ENCODE assay signal across 23 mouse cellular contexts in genomic region chr1:74626076-74626475, GRCm38 (mm10). TPM values are rescaled to one million over a fixed set of nuclear protein-coding genes. Genes with fewer than 3 reads are reported as not detected.
DNase-seq lines count a peak whose midpoint lies in the region; TF ChIP-seq lines count a peak whose summit lies in the region.
"Had no signal": no experiment of that assay in that cellular context is flagged by ENCODE, and none has a peak within 500 bp of the region (broad histone marks: within the 10 kb centered on the region; RNA-seq: fewer than 3 reads in every experiment).

No protein-coding gene starts in this region.

- no peaks in the 10 kb centered on the region for H3K79me2 ChIP-seq in heart, adult 2 months (replicated peaks; ENCODE audit: control insufficient read depth, insufficient read depth, low read length)
- no peaks in the 10 kb centered on the region for H3K79me2 ChIP-seq in myocyte (ENCODE audit: control insufficient read depth, insufficient read depth)

- H3K9ac ChIP-seq in heart, adult 2 months (ENCODE audit: low read depth, low read length): no peak overlapping the region
- H3K9ac ChIP-seq: embryonic facial prominence, embryonic 12.5 days; forebrain, embryonic 13.5 days had no signal

- intact Hi-C loops in heart, adult 2 months (cut with DNase I): no loop called here

- H3K27me3 ChIP-seq in heart, adult 2 months (ENCODE audit: control insufficient read depth, insufficient read depth, low read length): no peaks in the 10 kb centered on the region
- no peaks in the 10 kb centered on the region for H3K27me3 ChIP-seq in myocyte (ENCODE audit: control insufficient read depth, insufficient read depth, insufficient read length)
- H3K27me3 ChIP-seq: CH12.LX; embryonic facial prominence, embryonic 12.5 days; forebrain, embryonic 13.5 days; Patski had no signal

- no peaks in the 10 kb centered on the region for H3K4me1 ChIP-seq in heart, adult 2 months (ENCODE audit: control insufficient read depth, insufficient read depth, low read length)
- H3K4me1 ChIP-seq in lung, adult 2 months (ENCODE audit: control insufficient read depth, insufficient read depth, low read length): no peaks in the 10 kb centered on the region; the same call in 1 of the 2 replicates
- H3K4me1 ChIP-seq: embryonic facial prominence, embryonic 12.5 days; forebrain, embryonic 13.5 days had no signal

- no peak for TF ChIP-seq CTCF in heart, adult 2 months (IDR thresholded peaks at IDR 0.05)
- no peak for TF ChIP-seq CTCF in lung, adult 2 months (IDR thresholded peaks at IDR 0.05; ENCODE audit: insufficient read depth, low read length)

- no peak for TF ChIP-seq POLR2A in heart, adult 2 months (IDR thresholded peaks at IDR 0.05; ENCODE audit: insufficient read depth, low read depth, low read length)
- no peak for TF ChIP-seq POLR2A in lung, adult 2 months (IDR thresholded peaks at IDR 0.05; ENCODE audit: borderline replicate concordance, extremely low read depth, low read depth, low read length)
- no peak for TF ChIP-seq POLR2A in myocyte (IDR thresholded peaks at IDR 0.05; ENCODE audit: insufficient read length, low read depth)

- WGBS in heart, adult 2 months: 64% methylated on average over 4 of the region's 4 CpGs
- 70% methylated on average over 4 of the region's 4 CpGs for WGBS in lung, adult 2 months

- H3ac ChIP-seq in myocyte (ENCODE audit: control insufficient read depth, insufficient read length): no peak overlapping the region

- no peak for TF ChIP-seq EP300 in heart, adult 2 months (IDR thresholded peaks at IDR 0.05; ENCODE audit: insufficient read depth, low read depth, low read length)

- peak overlapping the region; percentile 27 for H3K4me2 ChIP-seq in myocyte (ENCODE audit: low read depth)
- H3K4me2 ChIP-seq: embryonic facial prominence, embryonic 12.5 days; forebrain, embryonic 13.5 days had no signal

- no peaks in the 10 kb centered on the region for H3K36me3 ChIP-seq in heart, adult 2 months (ENCODE audit: control insufficient read depth, insufficient read depth, low read length)
- no peaks in the 10 kb centered on the region for H3K36me3 ChIP-seq in myocyte (ENCODE audit: control insufficient read depth, insufficient read depth)
- H3K36me3 ChIP-seq: G1E had no signal

- DNase-seq in heart, adult 11 months: peak; percentile 68
- no peak for DNase-seq in heart, adult 2 months
- DNase-seq in lung, adult 18-20 months: peak; percentile 9 to 20
- no peak for DNase-seq in lung, adult 2 months
- DNase-seq in lung, postnatal 25 days (ENCODE audit: low spot score): peak; percentile 30
- DNase-seq in lung, postnatal 10 days: no peak
- DNase-seq: adrenal gland, adult 8-10 months; adrenal gland, postnatal 14 days; adrenal gland, postnatal 36 days; B cell, adult 2 months; cerebellum, adult 11-12 months; cerebellum, adult 2 months; cerebellum, adult 9-10 months; cerebellum, postnatal 10 days; cerebellum, postnatal 25 days had no signal

- no peak overlapping the region for H3K27ac ChIP-seq in heart, adult 2 months
- H3K27ac ChIP-seq: embryonic facial prominence, embryonic 10.5 days; embryonic facial prominence, embryonic 12.5 days; forebrain, embryonic 13.5 days had no signal

- no peak overlapping the region for H3K4me3 ChIP-seq in heart, adult 2 months
- no peak overlapping the region for H3K4me3 ChIP-seq in lung, adult 2 months (replicated peaks; ENCODE audit: extremely low read depth, low read depth, low read length)
- no peak overlapping the region for H3K4me3 ChIP-seq in myocyte
- H3K4me3 ChIP-seq: embryonic facial prominence, embryonic 10.5 days; embryonic facial prominence, embryonic 12.5 days; forebrain, embryonic 13.5 days had no signal

TF ChIP-seq in myocyte, 11 proteins besides CTCF, POLR2A, EP300 and RAD21:
- no peak for TF ChIP-seq POLR2AphosphoS2 (IDR thresholded peaks at IDR 0.05; ENCODE audit: insufficient read length, low read depth)
- TF ChIP-seq REST (IDR thresholded peaks at IDR 0.05; ENCODE audit: insufficient read depth, insufficient read length): no peak
- no peak for TF ChIP-seq TCF3 (IDR thresholded peaks at IDR 0.05; ENCODE audit: insufficient read length, low read depth)
- TF ChIP-seq SRF (IDR thresholded peaks at IDR 0.05; ENCODE audit: control insufficient read depth, insufficient read length, low read depth): no peak
- no peak for TF ChIP-seq TCF12 (IDR thresholded peaks at IDR 0.05; ENCODE audit: insufficient read depth, poor library complexity, severe bottlenecking)
- TF ChIP-seq USF1 (IDR thresholded peaks at IDR 0.05; ENCODE audit: low read depth): no peak
- TF ChIP-seq MAX (IDR thresholded peaks at IDR 0.05; ENCODE audit: low read depth): no peak

RNA-seq across cellular contexts. Expression of gene Stk36, which starts 24.8 kb away (rescaled TPM):
- total RNA-seq in heart, adult 2 months (2021): under 1 TPM; 0.55 to 0.66 TPM
- polyA plus RNA-seq in heart, adult 2 months (2012; rRNA removed): 0.56 and 1.5 TPM in 2 replicates
- polyA plus RNA-seq in lung, adult 2 months (2012; rRNA removed): 17.4 and 18.7 TPM in 2 replicates
- 5.2 TPM for polyA plus RNA-seq in myocyte (2012; fragmentation: generic; extraction: Trizol)
- polyA plus RNA-seq: CD4-positive, CD25-positive, alpha-beta regulatory T cell, adult 4 months had no signal

RNA-seq across cellular contexts. Expression of gene Rnf25, which starts 24.9 kb away (rescaled TPM):
- 10 to 100 TPM; 15.9 to 20.5 TPM for total RNA-seq in heart, adult 2 months (2021)
- 33.0 and 50.6 TPM in 2 replicates for polyA plus RNA-seq in heart, adult 2 months (2012; rRNA removed)
- polyA plus RNA-seq in lung, adult 2 months (2012; rRNA removed): 37.6 and 51.0 TPM in 2 replicates
- 32.8 TPM for polyA plus RNA-seq in myocyte (2012; fragmentation: generic; extraction: Trizol)

RNA-seq across cellular contexts. Expression of gene Ttll4, which starts 35.5 kb away (rescaled TPM):
- total RNA-seq in heart, adult 2 months (2021): 10 to 100 TPM in 1 of 2 experiments, 1 to 10 TPM in 1; 9.7 to 10.9 TPM
- polyA plus RNA-seq in heart, adult 2 months (2012; rRNA removed): 6.6 and 15.5 TPM in 2 replicates
- polyA plus RNA-seq in lung, adult 2 months (2012; rRNA removed): 13.7 and 16.1 TPM in 2 replicates
- 5.1 TPM for polyA plus RNA-seq in myocyte (2012; fragmentation: generic; extraction: Trizol)

RNA-seq across cellular contexts. Expression of gene Bcs1l, which starts 38.0 kb away (rescaled TPM):
- total RNA-seq in heart, adult 2 months (2021): 10 to 100 TPM; 28.4 to 30.9 TPM
- 44.4 and 59.6 TPM in 2 replicates for polyA plus RNA-seq in heart, adult 2 months (2012; rRNA removed)
- 10.4 and 17.5 TPM in 2 replicates for polyA plus RNA-seq in lung, adult 2 months (2012; rRNA removed)
- polyA plus RNA-seq in myocyte (2012; fragmentation: generic; extraction: Trizol): 22.7 TPM

RNA-seq across cellular contexts. Expression of gene Zfp142, which starts 38.0 kb away (rescaled TPM):
- total RNA-seq in heart, adult 2 months (2021): 10 to 100 TPM in 1 of 2 experiments, 1 to 10 TPM in 1; 10.0 to 13.7 TPM
- 9.2 and 13.3 TPM in 2 replicates for polyA plus RNA-seq in heart, adult 2 months (2012; rRNA removed)
- 13.6 and 14.5 TPM in 2 replicates for polyA plus RNA-seq in lung, adult 2 months (2012; rRNA removed)
- 7.1 TPM for polyA plus RNA-seq in myocyte (2012; fragmentation: generic; extraction: Trizol)

Comparison
In these comparisons a context has a peak if more than half of its experiments do, and no peak if none do; other contexts are left out.
1. DNase-seq: peak in heart, adult 11 months (single experiment), lung, adult 18-20 months (2 of 2) and lung, postnatal 25 days (single experiment); none in heart, adult 2 months (0 of 2), lung, adult 2 months (single experiment) and lung, postnatal 10 days (single experiment).